Mouse (Mus musculus): ENCODE measurements at regions not wholly inside any gene's neighbourhood (a gene's known extent, or its start where the extent isn't known, plus 50 kb on each side); places are given as distances from the start of the nearest gene placed in this dataset.

DNA sequence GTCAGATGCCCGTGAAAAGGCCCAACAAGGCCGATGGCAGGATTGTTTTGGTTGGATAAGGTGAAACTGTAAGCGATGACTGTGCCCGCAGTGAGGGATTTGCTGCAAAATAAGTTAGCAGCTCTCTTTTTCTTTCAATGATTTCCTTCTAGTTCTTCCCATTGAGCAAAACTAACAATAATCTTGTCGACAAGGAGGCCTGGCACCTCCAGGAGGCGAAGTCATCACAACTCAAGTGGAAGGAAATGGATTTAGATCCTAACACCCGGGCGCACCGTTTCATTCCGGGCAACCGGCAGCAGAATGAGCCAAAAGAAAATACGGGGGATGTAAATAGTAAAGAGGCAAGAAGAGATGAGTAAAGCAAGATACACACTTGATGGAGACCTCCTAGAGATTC lies 214.3 kb downstream of the Btg1 start:
- H3K27me3 ChIP-seq, result no peaks in the 10 kb centered on the region

DNA sequence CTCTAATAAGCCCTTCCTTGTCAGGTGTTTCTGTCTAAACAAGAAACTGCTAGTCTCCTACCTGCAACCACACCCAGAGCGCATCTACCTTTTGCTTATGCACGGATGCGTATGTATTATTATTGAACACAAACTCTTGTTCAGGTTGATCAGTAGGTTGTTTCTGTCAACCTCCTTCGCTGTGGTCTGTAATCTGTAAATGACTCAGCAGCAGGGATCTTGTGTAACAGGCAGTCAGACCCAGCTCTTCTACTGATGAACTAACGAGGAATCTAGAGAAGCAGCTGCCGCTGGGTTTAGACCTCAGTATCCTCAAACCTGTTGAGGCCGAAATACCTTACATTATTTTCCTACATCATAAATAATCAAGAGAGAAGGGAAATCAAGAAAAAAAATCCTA lies 220.4 kb downstream of the Btg1 start:
- H3K36me3 ChIP-seq, result no peaks in the 10 kb centered on the region
- H3K27me3 ChIP-seq, result no peaks in the 10 kb centered on the region
- no peaks in the 10 kb centered on the region for H3K4me1 ChIP-seq (replicated peaks)
- H3K27ac ChIP-seq, result no peak overlapping the region
- no peak overlapping the region for H3K4me2 ChIP-seq
- no peak overlapping the region for H3K9ac ChIP-seq (replicated peaks)
- no peaks in the 10 kb centered on the region for H3K9me3 ChIP-seq
- 87% methylated on average over 7 of the region's 7 CpGs for WGBS
- H3K4me3 ChIP-seq (replicated peaks), result no peak overlapping the region
- ATAC-seq (ENCODE audit: insufficient number of reproducible peaks, insufficient read depth, low FRiP score, low TSS enrichment, low read depth), result no peak

More for the DNA sequence above, 214.3 kb downstream of the Btg1 start:
- 89% methylated on average over 12 of the region's 12 CpGs for WGBS
- ATAC-seq (ENCODE audit: insufficient number of reproducible peaks, insufficient read depth, low FRiP score, low TSS enrichment, low read depth), result no peak
- no peak overlapping the region for H3K9ac ChIP-seq (replicated peaks)
- no peak overlapping the region for H3K4me2 ChIP-seq
- H3K4me1 ChIP-seq (replicated peaks), result peaks cover 9% of the 10 kb centered on the region; the same call in 1 of the 2 replicates
- no peaks in the 10 kb centered on the region for H3K9me3 ChIP-seq
- H3K36me3 ChIP-seq, result no peaks in the 10 kb centered on the region
- no peak overlapping the region for H3K4me3 ChIP-seq (replicated peaks)
- no peak overlapping the region for H3K27ac ChIP-seq

DNA sequence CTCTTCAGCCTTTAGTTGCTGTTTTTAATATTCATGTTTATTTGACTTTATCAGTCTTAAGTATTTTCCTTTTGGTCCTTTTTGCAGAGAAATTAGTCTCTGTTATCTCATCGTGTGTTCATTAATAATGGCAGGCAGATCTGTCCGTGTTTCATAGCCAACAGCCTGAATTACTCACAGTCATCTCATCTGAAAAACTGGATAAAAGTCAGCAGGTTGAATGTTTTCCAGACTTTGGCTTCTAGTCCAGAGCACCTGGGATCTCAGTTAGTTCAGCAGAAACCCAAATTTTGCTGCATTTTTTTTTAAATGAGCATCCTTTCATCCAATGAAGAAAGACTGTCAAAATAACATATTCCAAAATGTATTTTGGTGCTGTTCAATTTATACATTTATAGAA lies 224.3 kb downstream of the Btg1 start:
- Histone ChIP-seq H3K36me3 (no peaks in the 10 kb centered on the region), H3K4me3 (replicated peaks) (no peak overlapping the region), H3K27ac (no peak overlapping the region), H3K9ac (replicated peaks) (no peak overlapping the region), H3K27me3 (no peaks in the 10 kb centered on the region), H3K4me1 (replicated peaks) (no peaks in the 10 kb centered on the region), H3K4me2 (no peak overlapping the region), H3K9me3 (no peaks in the 10 kb centered on the region)
- WGBS, result 81% methylated on average over 2 of the region's 2 CpGs
- ATAC-seq (ENCODE audit: insufficient number of reproducible peaks, insufficient read depth, low FRiP score, low TSS enrichment, low read depth), result no peak

DNA sequence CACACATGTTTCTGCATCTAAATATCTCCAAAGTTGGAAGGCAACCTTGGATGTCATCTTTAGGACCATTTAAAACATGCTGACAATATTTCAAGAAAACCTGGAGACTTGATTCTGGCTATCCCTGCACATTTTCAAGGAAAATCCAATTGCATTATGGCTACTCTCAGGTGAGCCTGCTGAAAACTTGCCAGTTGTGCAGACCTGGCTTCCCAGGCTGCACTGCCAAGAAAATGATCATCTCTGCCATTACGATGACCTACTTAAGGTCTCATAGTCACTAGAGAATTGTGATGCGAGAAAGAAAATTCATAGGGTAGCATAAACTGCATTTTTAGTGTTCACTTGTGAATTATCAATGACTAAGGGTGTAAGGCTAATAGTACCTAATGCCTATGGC lies 225.2 kb downstream of the Btg1 start:
- no peak overlapping the region for H3K9ac ChIP-seq (replicated peaks)
- no peaks in the 10 kb centered on the region for H3K4me1 ChIP-seq (replicated peaks)
- no peak for ATAC-seq (ENCODE audit: insufficient number of reproducible peaks, insufficient read depth, low FRiP score, low TSS enrichment, low read depth)
- H3K4me3 ChIP-seq (replicated peaks), result no peak overlapping the region
- no peaks in the 10 kb centered on the region for H3K9me3 ChIP-seq
- H3K27me3 ChIP-seq, result no peaks in the 10 kb centered on the region
- WGBS, result 90% methylated on average over 2 of the region's 2 CpGs
- H3K27ac ChIP-seq, result no peak overlapping the region
- no peaks in the 10 kb centered on the region for H3K36me3 ChIP-seq
- no peak overlapping the region for H3K4me2 ChIP-seq

DNA sequence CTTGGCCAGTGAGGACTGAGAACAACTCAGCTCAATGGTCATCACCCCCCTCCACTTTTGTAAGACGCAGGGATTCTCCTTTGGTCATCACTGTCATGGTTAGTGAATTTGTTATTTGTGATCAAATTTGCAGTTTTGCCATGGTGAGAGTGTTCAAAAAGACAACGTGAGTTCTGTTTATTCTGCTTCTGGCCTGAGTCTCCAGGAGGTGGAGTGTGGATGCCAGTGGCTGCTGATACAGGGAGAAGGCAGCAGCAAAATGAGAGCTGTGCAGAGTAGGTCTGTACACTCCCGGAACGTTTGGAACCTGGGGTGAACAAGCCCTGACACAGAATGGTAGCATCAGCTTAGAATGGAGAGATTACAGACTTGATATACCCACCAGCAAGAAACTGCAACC lies 229.1 kb downstream of the Btg1 start:
- WGBS, result 80% methylated on average over 4 of the region's 4 CpGs
- no peak overlapping the region for H3K9ac ChIP-seq (replicated peaks)
- H3K27me3 ChIP-seq, result no peaks in the 10 kb centered on the region
- H3K4me2 ChIP-seq, result no peak overlapping the region
- ATAC-seq (ENCODE audit: insufficient number of reproducible peaks, insufficient read depth, low FRiP score, low TSS enrichment, low read depth), result no peak
- no peaks in the 10 kb centered on the region for H3K9me3 ChIP-seq
- no peaks in the 10 kb centered on the region for H3K36me3 ChIP-seq
- no peak overlapping the region for H3K4me3 ChIP-seq (replicated peaks)
- H3K27ac ChIP-seq, result no peak overlapping the region
- H3K4me1 ChIP-seq (replicated peaks), result no peaks in the 10 kb centered on the region

DNA sequence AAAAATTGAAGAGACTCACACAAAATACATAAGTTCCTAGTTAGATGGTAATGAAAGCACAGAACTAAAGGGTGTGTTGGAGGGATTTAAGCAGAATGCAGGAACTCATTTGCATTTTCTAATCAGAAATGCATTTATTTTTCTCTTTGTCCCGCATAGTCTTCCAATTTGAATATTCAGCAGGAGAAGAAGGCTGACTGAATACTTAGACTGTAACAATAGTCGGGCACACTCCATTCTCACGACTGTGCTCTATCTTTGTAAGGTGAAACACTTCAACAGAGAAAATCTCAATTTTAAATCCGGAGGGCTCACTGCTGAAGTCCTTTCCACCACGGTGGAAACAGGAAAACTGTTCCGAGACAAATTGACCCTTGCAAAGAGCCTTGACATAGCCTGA lies 230.2 kb downstream of the Btg1 start:
- no peak for ATAC-seq (ENCODE audit: insufficient number of reproducible peaks, insufficient read depth, low FRiP score, low TSS enrichment, low read depth)
- no peaks in the 10 kb centered on the region for H3K4me1 ChIP-seq (replicated peaks)
- H3K36me3 ChIP-seq, result no peaks in the 10 kb centered on the region
- H3K27me3 ChIP-seq, result no peaks in the 10 kb centered on the region
- H3K4me3 ChIP-seq (replicated peaks), result no peak overlapping the region
- H3K9ac ChIP-seq (replicated peaks), result no peak overlapping the region
- no peaks in the 10 kb centered on the region for H3K9me3 ChIP-seq
- no peak overlapping the region for H3K27ac ChIP-seq
- H3K4me2 ChIP-seq, result no peak overlapping the region
- WGBS, result 71% methylated on average over 6 of the region's 6 CpGs

DNA sequence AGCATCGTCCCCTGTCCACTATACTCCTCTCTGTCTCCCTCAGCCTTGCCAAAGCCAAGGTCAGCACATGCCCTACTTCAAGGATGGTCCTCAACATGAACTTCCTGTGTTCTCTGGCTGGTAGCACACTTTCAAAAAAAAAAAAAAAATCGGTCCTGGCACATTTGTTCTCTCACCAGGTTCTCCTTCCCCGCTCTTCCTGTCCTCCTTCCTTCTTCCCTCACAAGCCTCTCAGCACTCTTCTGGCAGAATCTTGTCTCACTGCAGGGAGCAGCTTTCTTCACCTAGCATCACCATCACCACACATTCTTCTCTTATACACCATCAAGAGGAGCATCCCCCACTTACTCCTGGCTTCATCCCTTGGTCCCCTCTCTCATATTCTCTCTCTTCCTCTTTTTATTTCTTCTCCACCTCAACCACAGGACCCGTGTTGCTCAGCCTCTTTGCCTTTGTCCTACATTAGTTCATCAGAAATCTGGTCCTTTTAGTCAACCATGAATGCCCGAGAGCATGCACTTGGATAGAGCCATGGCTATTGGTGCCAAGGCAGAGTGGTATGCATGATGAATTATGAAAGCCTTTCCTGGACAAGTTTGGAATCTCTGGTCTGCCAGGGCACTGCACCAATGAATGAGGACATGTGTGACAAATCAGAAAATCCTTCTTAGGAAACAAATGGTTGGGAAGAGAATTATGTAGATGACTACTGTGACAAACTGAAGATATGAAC lies 230.8 kb downstream of the Btg1 start:
- ATAC-seq (ENCODE audit: insufficient number of reproducible peaks, insufficient read depth, low FRiP score, low TSS enrichment, low read depth), result no peak
- no peaks in the 10 kb centered on the region for H3K27me3 ChIP-seq
- no peaks in the 10 kb centered on the region for H3K4me1 ChIP-seq (replicated peaks)
- H3K9me3 ChIP-seq, result no peaks in the 10 kb centered on the region
- H3K4me3 ChIP-seq (replicated peaks), result no peak overlapping the region
- no peaks in the 10 kb centered on the region for H3K36me3 ChIP-seq
- no peak overlapping the region for H3K27ac ChIP-seq
- H3K4me2 ChIP-seq, result no peak overlapping the region
- H3K9ac ChIP-seq (replicated peaks), result no peak overlapping the region
- WGBS, result 80% methylated on average over 5 of the region's 5 CpGs

DNA sequence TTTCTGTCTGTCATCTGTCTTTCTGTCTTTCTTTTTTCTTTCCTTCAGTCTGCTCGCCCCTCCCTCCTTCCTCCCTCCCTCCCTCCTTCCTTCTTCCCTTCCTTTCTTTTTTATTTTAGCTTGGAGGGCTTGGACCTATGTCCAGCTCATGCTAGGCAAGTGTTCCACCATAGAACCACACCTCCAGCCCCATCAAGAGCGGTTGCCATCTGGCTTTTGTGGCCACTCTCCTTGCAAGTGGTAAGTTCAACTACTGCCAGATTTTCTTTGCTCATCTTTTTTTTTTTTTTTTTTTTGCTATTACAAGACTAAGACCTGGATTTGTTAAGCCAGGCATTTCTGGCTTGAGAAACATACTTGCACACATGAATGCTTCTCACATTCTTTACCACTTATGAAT lies 231.7 kb downstream of the Btg1 start:
- Histone ChIP-seq H3K27ac (no peak overlapping the region), H3K4me3 (replicated peaks) (no peak overlapping the region)

DNA sequence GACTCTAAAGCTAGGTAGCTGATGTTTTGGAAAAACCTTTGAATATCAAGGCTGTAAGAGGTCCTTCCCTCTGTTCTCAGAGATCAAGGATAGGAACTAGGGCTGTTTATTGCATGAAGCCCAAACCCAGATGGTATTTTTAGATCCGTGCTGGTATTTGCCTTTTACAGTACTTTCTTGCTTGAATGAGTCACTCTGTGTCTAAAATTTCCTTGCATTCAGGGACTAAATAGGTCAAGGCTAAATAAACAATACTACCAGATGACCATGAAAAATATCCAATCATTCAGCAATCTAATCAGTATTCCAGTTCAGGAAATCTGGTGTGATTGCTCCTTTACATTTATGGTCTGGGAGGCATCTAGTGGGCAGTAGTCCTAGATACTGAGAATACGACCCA lies 243.6 kb downstream of the Btg1 start:
- no peak for ATAC-seq (ENCODE audit: insufficient number of reproducible peaks, insufficient read depth, low FRiP score, low TSS enrichment, low read depth)
- H3K4me2 ChIP-seq, result no peak overlapping the region
- H3K27me3 ChIP-seq, result no peaks in the 10 kb centered on the region
- H3K27ac ChIP-seq, result no peak overlapping the region
- H3K9me3 ChIP-seq, result no peaks in the 10 kb centered on the region
- no peaks in the 10 kb centered on the region for H3K36me3 ChIP-seq
- H3K4me3 ChIP-seq (replicated peaks), result no peak overlapping the region
- 79% methylated on average over 2 of the region's 2 CpGs for WGBS
- no peaks in the 10 kb centered on the region for H3K4me1 ChIP-seq (replicated peaks)
- H3K9ac ChIP-seq (replicated peaks), result no peak overlapping the region

More for the DNA sequence above, 231.7 kb downstream of the Btg1 start:
- 87% methylated on average over 2 of the region's 2 CpGs for WGBS
- H3K9me3 ChIP-seq, result no peaks in the 10 kb centered on the region
- H3K27me3 ChIP-seq, result no peaks in the 10 kb centered on the region
- H3K4me1 ChIP-seq (replicated peaks), result no peaks in the 10 kb centered on the region
- no peak overlapping the region for H3K9ac ChIP-seq (replicated peaks)
- H3K4me2 ChIP-seq, result no peak overlapping the region
- H3K36me3 ChIP-seq, result no peaks in the 10 kb centered on the region
- no peak for ATAC-seq (ENCODE audit: insufficient number of reproducible peaks, insufficient read depth, low FRiP score, low TSS enrichment, low read depth)

DNA sequence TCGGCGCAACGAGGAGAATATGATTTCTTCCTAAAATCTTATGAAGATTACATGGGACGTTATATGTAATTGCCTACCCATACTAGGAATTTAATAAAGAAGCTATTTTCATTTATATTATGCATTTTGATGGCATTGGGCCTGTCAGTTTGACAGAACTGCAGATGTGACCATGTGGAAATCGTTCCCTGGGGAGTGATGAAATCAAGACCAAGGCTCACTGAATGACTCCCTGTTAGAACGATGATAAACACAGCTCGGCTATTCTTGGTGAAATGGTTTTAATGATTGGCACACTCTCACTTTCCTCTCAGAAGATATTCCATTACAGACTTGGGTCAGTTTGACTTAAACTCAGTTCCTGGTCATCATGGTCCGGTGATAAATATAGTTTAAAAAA lies 246.4 kb downstream of the Btg1 start:
- Histone ChIP-seq H3K4me1 (replicated peaks) (no peaks in the 10 kb centered on the region), H3K9me3 (no peaks in the 10 kb centered on the region), H3K4me3 (replicated peaks) (no peak overlapping the region), H3K4me2 (no peak overlapping the region), H3K27me3 (no peaks in the 10 kb centered on the region), H3K27ac (no peak overlapping the region), H3K9ac (replicated peaks) (no peak overlapping the region), H3K36me3 (no peaks in the 10 kb centered on the region)
- 86% methylated on average over 8 of the region's 8 CpGs for WGBS
- ATAC-seq (ENCODE audit: insufficient number of reproducible peaks, insufficient read depth, low FRiP score, low TSS enrichment, low read depth), result no peak

DNA sequence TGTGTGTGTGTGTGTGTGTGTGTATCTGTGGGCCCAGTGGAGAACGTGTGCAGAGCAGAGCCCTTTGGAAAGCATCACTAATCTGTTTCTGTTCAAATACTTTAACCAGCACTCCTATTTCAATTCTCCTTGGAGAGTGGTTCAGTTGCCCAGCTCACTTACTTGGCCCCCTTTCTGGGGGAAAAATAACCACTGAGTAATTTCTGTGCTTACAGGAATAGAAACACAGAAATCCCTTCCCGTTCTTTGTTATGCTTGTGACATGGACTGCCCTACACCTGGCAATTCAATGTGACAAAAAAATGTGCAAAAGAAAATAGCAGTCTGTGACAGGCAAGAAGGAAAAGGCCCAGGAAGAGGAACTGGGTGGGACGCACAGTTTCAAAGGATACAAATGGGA lies 249.7 kb downstream of the Btg1 start:
- no peaks in the 10 kb centered on the region for H3K9me3 ChIP-seq
- H3K4me1 ChIP-seq (replicated peaks), result no peaks in the 10 kb centered on the region
- no peak overlapping the region for H3K4me2 ChIP-seq
- H3K27ac ChIP-seq, result no peak overlapping the region
- 68% methylated on average over 3 of the region's 3 CpGs for WGBS
- no peak overlapping the region for H3K4me3 ChIP-seq (replicated peaks)
- no peaks in the 10 kb centered on the region for H3K36me3 ChIP-seq
- no peak for ATAC-seq (ENCODE audit: insufficient number of reproducible peaks, insufficient read depth, low FRiP score, low TSS enrichment, low read depth)
- H3K9ac ChIP-seq (replicated peaks), result no peak overlapping the region
- no peaks in the 10 kb centered on the region for H3K27me3 ChIP-seq

DNA sequence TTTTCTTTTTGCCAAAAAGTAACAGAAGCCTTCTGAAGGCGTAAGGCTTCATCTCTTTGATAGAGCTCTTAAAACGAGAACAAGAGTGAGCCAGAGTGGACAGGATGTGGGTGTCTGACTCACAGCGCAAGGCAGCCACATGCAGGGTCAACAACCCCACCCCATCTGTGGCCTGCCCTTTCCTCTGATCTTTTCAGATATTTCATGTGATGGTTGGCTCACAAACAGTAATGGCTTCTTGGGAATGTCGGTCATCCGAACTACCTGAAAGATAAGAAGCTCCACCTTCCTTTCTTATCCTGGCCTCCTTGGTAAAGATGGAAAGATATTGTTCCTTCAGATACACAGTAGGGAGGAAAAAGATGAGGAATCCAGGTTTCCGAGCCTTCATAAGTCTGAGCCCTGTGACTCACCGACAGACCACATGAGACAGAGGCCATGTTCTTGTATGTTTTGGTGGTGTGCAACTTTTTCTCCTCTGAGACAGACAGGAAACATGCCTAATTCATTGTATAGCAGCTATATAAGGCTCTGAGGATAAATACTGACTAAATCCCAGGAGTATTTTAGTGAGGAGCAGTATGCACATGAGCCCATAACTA lies 254.9 kb downstream of the Btg1 start:
- H3K9me3 ChIP-seq, result no peaks in the 10 kb centered on the region
- no peak overlapping the region for H3K4me3 ChIP-seq (replicated peaks)
- H3K4me1 ChIP-seq (replicated peaks), result peaks cover 4% of the 10 kb centered on the region
- no peaks in the 10 kb centered on the region for H3K27me3 ChIP-seq
- H3K27ac ChIP-seq, result no peak overlapping the region
- 84% methylated on average over 7 of the region's 7 CpGs for WGBS
- H3K9ac ChIP-seq (replicated peaks), result no peak overlapping the region
- ATAC-seq (ENCODE audit: insufficient number of reproducible peaks, insufficient read depth, low FRiP score, low TSS enrichment, low read depth), result no peak
- no peaks in the 10 kb centered on the region for H3K36me3 ChIP-seq
- no peak overlapping the region for H3K4me2 ChIP-seq

All from limb, embryonic 12.5 days (tissue).